Mouse (Mus musculus) heart, embryonic 10.5 days (tissue): ENCODE measurements at regions not wholly inside any gene's neighbourhood (a gene's known extent, or its start where the extent isn't known, plus 50 kb on each side); places are given as distances from the start of the nearest gene placed in this dataset.
A peak's percentile ranks its signal among the peaks of the same experiment; 100 is the strongest.

ENCODE experiments used
- DNase-seq: peaks from one replicate; pipeline ENCODE4 v3.0.0-alpha.2; 2017; ENCODE audit warnings: low spot score
- H3K27ac ChIP-seq: fragments of 300-500 bp; sonication (generic); 2 replicates; pipeline ENCODE4 v1.5.1; 2016; ENCODE audit warnings: mild to moderate bottlenecking
- H3K27me3 ChIP-seq: fragments of 300-500 bp; sonication (generic); 2 replicates; pipeline ENCODE4 v1.6.1; 2016; ENCODE audit warnings: mild to moderate bottlenecking; ENCODE audit not compliant: poor library complexity, insufficient read depth, severe bottlenecking
- H3K36me3 ChIP-seq: fragments of 300-500 bp; sonication (generic); 2 replicates; pipeline ENCODE4 v1.6.1; 2016; ENCODE audit warnings: mild to moderate bottlenecking, moderate library complexity
- H3K4me1 ChIP-seq: fragments of 300-500 bp; sonication (generic); 2 replicates; pipeline ENCODE4 v1.6.1; 2016; ENCODE audit warnings: mild to moderate bottlenecking
- H3K4me3 ChIP-seq: fragments of 300-500 bp; sonication (generic); 2 replicates; pipeline ENCODE4 v1.5.1; 2016; ENCODE audit warnings: mild to moderate bottlenecking, moderate library complexity
- H3K9me3 ChIP-seq: fragments of 300-500 bp; sonication (generic); 2 replicates; pipeline ENCODE4 v1.6.1; 2016; ENCODE audit warnings: mild to moderate bottlenecking, moderate library complexity
- WGBS: fragments of 180-500 bp; shearing (Covaris S2); methylation state at CpG from one replicate; pipeline ENCODE4 v1.1.7; 2016; 5-methylcytosine and 5-hydroxymethylcytosine counted together

- WGBS = 84% methylated on average over 3 of the region's 3 CpGs
- DNase-seq = no peak
- H3K36me3 ChIP-seq = no peaks in the 10 kb centered on the region
Measured at GRCm38 (mm10) chr12:25549735-25550134, 452.8 kb upstream of the Id2 start.

GRCm38 (mm10) chr12:25544253-25544652 lies 447.3 kb upstream of the Id2 start:
- no peaks in the 10 kb centered on the region for H3K9me3 ChIP-seq
- no peaks in the 10 kb centered on the region for H3K36me3 ChIP-seq
- WGBS = 74% methylated on average over 6 of the region's 6 CpGs
- H3K4me3 ChIP-seq = no peak overlapping the region
- no peaks in the 10 kb centered on the region for H3K4me1 ChIP-seq
- no peak for DNase-seq
- no peaks in the 10 kb centered on the region for H3K27me3 ChIP-seq
- H3K27ac ChIP-seq = no peak overlapping the region

More at GRCm38 (mm10) chr12:25549735-25550134, 452.8 kb upstream of the Id2 start:
- no peaks in the 10 kb centered on the region for H3K9me3 ChIP-seq
- H3K4me3 ChIP-seq = no peak overlapping the region
- H3K4me1 ChIP-seq = no peaks in the 10 kb centered on the region
- H3K27ac ChIP-seq = no peak overlapping the region
- no peaks in the 10 kb centered on the region for H3K27me3 ChIP-seq

GRCm38 (mm10) chr12:25534620-25534950 lies 437.6 kb upstream of the Id2 start:
- no peaks in the 10 kb centered on the region for H3K27me3 ChIP-seq
- H3K36me3 ChIP-seq = no peaks in the 10 kb centered on the region
- no peaks in the 10 kb centered on the region for H3K9me3 ChIP-seq
- WGBS = 61% methylated on average over 5 of the region's 5 CpGs
- no peak overlapping the region for H3K4me3 ChIP-seq
- H3K4me1 ChIP-seq = peaks cover 16% of the 10 kb centered on the region
- H3K27ac ChIP-seq = 0 out of 2 replicates have a peak overlapping the region, but pooled peaks have one; percentile 13
- no peak for DNase-seq

GRCm38 (mm10) chr12:25533709-25534619 lies 437.0 kb upstream of the Id2 start:
- peak overlapping the region; percentile 13; the same call in 1 of the 2 replicates for H3K27ac ChIP-seq
- H3K4me1 ChIP-seq = peaks cover 16% of the 10 kb centered on the region
- H3K4me3 ChIP-seq = no peak overlapping the region
- H3K27me3 ChIP-seq = no peaks in the 10 kb centered on the region
- H3K36me3 ChIP-seq = no peaks in the 10 kb centered on the region
- WGBS = 37% methylated on average over 10 of the region's 10 CpGs
- peak; percentile 76 for DNase-seq
- H3K9me3 ChIP-seq = no peaks in the 10 kb centered on the region

GRCm38 (mm10) chr12:25530483-25530882 lies 433.5 kb upstream of the Id2 start:
- Histone ChIP-seq H3K9me3 (no peaks in the 10 kb centered on the region), H3K4me1 (peaks cover 17% of the 10 kb centered on the region; the same call in 1 of the 2 replicates), H3K27ac (no peak overlapping the region), H3K36me3 (no peaks in the 10 kb centered on the region), H3K27me3 (no peaks in the 10 kb centered on the region), H3K4me3 (no peak overlapping the region)
- 86% methylated on average over 3 of the region's 3 CpGs for WGBS
- DNase-seq = no peak

- Histone ChIP-seq H3K4me3 (no peak overlapping the region), H3K27me3 (no peaks in the 10 kb centered on the region), H3K9me3 (no peaks in the 10 kb centered on the region), H3K4me1 (peaks cover 17% of the 10 kb centered on the region; the same call in 1 of the 2 replicates), H3K36me3 (no peaks in the 10 kb centered on the region), H3K27ac (no peak overlapping the region)
- WGBS = 83% methylated on average over 3 of the region's 3 CpGs
- DNase-seq = no peak
Measured at GRCm38 (mm10) chr12:25529537-25529936, 432.6 kb upstream of the Id2 start.

- Histone ChIP-seq H3K4me3 (no peak overlapping the region), H3K9me3 (no peaks in the 10 kb centered on the region), H3K4me1 (0 out of 2 replicates have a peak, but pooled peaks cover 10% of the 10 kb centered on the region), H3K36me3 (no peaks in the 10 kb centered on the region), H3K27me3 (no peaks in the 10 kb centered on the region), H3K27ac (no peak overlapping the region)
- DNase-seq = peak; percentile 42
- WGBS = 87% methylated on average over 11 of the region's 11 CpGs
Measured at GRCm38 (mm10) chr12:25526639-25527038, 429.7 kb upstream of the Id2 start.

- no peaks in the 10 kb centered on the region for H3K9me3 ChIP-seq
- H3K27ac ChIP-seq = no peak overlapping the region
- no peak overlapping the region for H3K4me3 ChIP-seq
- 89% methylated on average over 2 of the region's 2 CpGs for WGBS
- no peak for DNase-seq
- no peaks in the 10 kb centered on the region for H3K4me1 ChIP-seq
- no peaks in the 10 kb centered on the region for H3K27me3 ChIP-seq
- no peaks in the 10 kb centered on the region for H3K36me3 ChIP-seq
Measured at GRCm38 (mm10) chr12:25516738-25517137, 419.8 kb upstream of the Id2 start.

GRCm38 (mm10) chr12:25513679-25514078 lies 416.7 kb upstream of the Id2 start:
- H3K36me3 ChIP-seq = no peaks in the 10 kb centered on the region
- H3K4me1 ChIP-seq = no peaks in the 10 kb centered on the region
- H3K9me3 ChIP-seq = no peaks in the 10 kb centered on the region
- no peak overlapping the region for H3K4me3 ChIP-seq
- DNase-seq = no peak
- no peak overlapping the region for H3K27ac ChIP-seq
- H3K27me3 ChIP-seq = no peaks in the 10 kb centered on the region

- no peak for DNase-seq
- Histone ChIP-seq H3K36me3 (no peaks in the 10 kb centered on the region), H3K4me1 (no peaks in the 10 kb centered on the region), H3K27me3 (no peaks in the 10 kb centered on the region), H3K4me3 (no peak overlapping the region), H3K9me3 (peaks cover 6% of the 10 kb centered on the region; the same call in 1 of the 2 replicates), H3K27ac (no peak overlapping the region)
- WGBS = 87% methylated on average over 4 of the region's 4 CpGs
Measured at GRCm38 (mm10) chr12:25509666-25510065, 412.7 kb upstream of the Id2 start.

GRCm38 (mm10) chr12:25493233-25493632 lies 396.3 kb upstream of the Id2 start:
- Histone ChIP-seq H3K36me3 (no peaks in the 10 kb centered on the region), H3K4me1 (0 out of 2 replicates have a peak, but pooled peaks cover 3% of the 10 kb centered on the region), H3K27me3 (no peaks in the 10 kb centered on the region), H3K9me3 (no peaks in the 10 kb centered on the region), H3K27ac (no peak overlapping the region), H3K4me3 (no peak overlapping the region)
- WGBS = 78% methylated on average over 5 of the region's 5 CpGs
- no peak for DNase-seq

- WGBS = 85% methylated on average over 3 of the region's 3 CpGs
- Histone ChIP-seq H3K36me3 (no peaks in the 10 kb centered on the region), H3K4me3 (no peak overlapping the region), H3K4me1 (0 out of 2 replicates have a peak, but pooled peaks cover 3% of the 10 kb centered on the region), H3K27me3 (no peaks in the 10 kb centered on the region), H3K9me3 (no peaks in the 10 kb centered on the region), H3K27ac (no peak overlapping the region)
- DNase-seq = no peak
Measured at GRCm38 (mm10) chr12:25492483-25493190, 395.7 kb upstream of the Id2 start.

- Histone ChIP-seq H3K27me3 (no peaks in the 10 kb centered on the region), H3K4me3 (no peak overlapping the region), H3K27ac (no peak overlapping the region), H3K36me3 (no peaks in the 10 kb centered on the region), H3K9me3 (no peaks in the 10 kb centered on the region), H3K4me1 (peaks cover 7% of the 10 kb centered on the region)
- WGBS = 19% methylated on average over 10 of the region's 10 CpGs
- DNase-seq = no peak
Measured at GRCm38 (mm10) chr12:25475180-25475758, 378.3 kb upstream of the Id2 start.
